Mouse (Mus musculus) heart, embryonic 14.5 days (tissue): ENCODE results near the gene Gm28048. TPM values are rescaled to one million over a fixed set of nuclear protein-coding genes. Genes with fewer than 3 reads are reported as not detected.

Experiments used
- ATAC-seq: fragments of 200-750 bp; cut with Nextera tagmentation; 2 replicates; pipeline ENCODE4 v1.8.0; 2017; ENCODE audit warnings: low read depth, moderate TSS enrichment; ENCODE audit not compliant: insufficient number of reproducible peaks, insufficient read depth, low FRiP score
- H3K27ac ChIP-seq, 2 experiments: fragments of 200-500 bp in 1 of 2; fragments of 300-500 bp in 1 of 2; sonication (generic) in 1 of 2; replicated peaks in 1 of 2; 2 replicates each; pipeline ENCODE4 v1.5.1; 2012 to 2014; ENCODE audit warnings: low read depth in 2 of 2, low read length in 2 of 2, control low read depth in 1 of 2, mild to moderate bottlenecking in 1 of 2, mixed read lengths in 1 of 2; ENCODE audit not compliant: control insufficient read depth in 1 of 2, insufficient read depth in 1 of 2
- H3K27me3 ChIP-seq: fragments of 300-500 bp; sonication (generic); 2 replicates; pipeline ENCODE4 v1.6.1; 2014; ENCODE audit warnings: mild to moderate bottlenecking, low read length, control low read depth; ENCODE audit not compliant: control insufficient read depth, insufficient read depth
- H3K36me3 ChIP-seq: fragments of 300-500 bp; sonication (generic); 2 replicates; pipeline ENCODE4 v1.6.1; 2014; ENCODE audit warnings: mild to moderate bottlenecking, control low read depth, low read length, mixed read lengths; ENCODE audit not compliant: control insufficient read depth, insufficient read depth
- H3K4me1 ChIP-seq, 2 experiments: fragments of 200-500 bp in 1 of 2; fragments of 300-500 bp in 1 of 2; sonication (generic) in 1 of 2; 2 replicates each; pipeline ENCODE4 v1.6.1; 2012 to 2014; ENCODE audit warnings: low read length in 2 of 2, control low read depth in 1 of 2, mixed read lengths in 1 of 2; ENCODE audit not compliant: control insufficient read depth in 2 of 2, insufficient read depth in 2 of 2
- H3K4me2 ChIP-seq: fragments of 300-500 bp; sonication (generic); 2 replicates; pipeline ENCODE4 v1.6.1; 2014; ENCODE audit warnings: mild to moderate bottlenecking, low read length
- H3K4me3 ChIP-seq, 2 experiments: fragments of 200-500 bp in 1 of 2; fragments of 300-500 bp in 1 of 2; sonication (generic) in 1 of 2; 2 replicates each; pipeline ENCODE4 v1.5.1; 2012 to 2014; ENCODE audit warnings: low read length in 2 of 2, mild to moderate bottlenecking in 2 of 2, control low read depth in 1 of 2, low read depth in 1 of 2, moderate library complexity in 1 of 2; ENCODE audit not compliant: control insufficient read depth in 1 of 2, insufficient read depth in 1 of 2
- H3K9ac ChIP-seq: fragments of 300-500 bp; sonication (generic); 2 replicates; pipeline ENCODE4 v1.6.1; 2014; ENCODE audit warnings: mild to moderate bottlenecking, low read length
- H3K9me3 ChIP-seq: fragments of 300-500 bp; sonication (generic); 2 replicates; pipeline ENCODE4 v1.6.1; 2016; ENCODE audit warnings: low read length, control low read depth; ENCODE audit not compliant: control insufficient read depth
- WGBS: fragments of 180-500 bp; shearing (Covaris S2); extraction: QIAGEN DNeasy Blood & Tissue Kit; methylation state at CpG from one replicate; pipeline ENCODE4 v1.1.7; 2014; 5-methylcytosine and 5-hydroxymethylcytosine counted together
- polyA plus RNA-seq: library from polyadenylated mRNA; unstranded; fragments of >200 nt; fragmentation: Nextera tagmentation; extraction: Ambion mirVana; gene quantifications from 2 replicates; pipeline ENCODE4 v1.2.1, GENCODE M21; 2014

Gm28048 gene
- polyA plus RNA-seq, 1 experiment from 2014 or later = 8.1 TPM

DNA sequence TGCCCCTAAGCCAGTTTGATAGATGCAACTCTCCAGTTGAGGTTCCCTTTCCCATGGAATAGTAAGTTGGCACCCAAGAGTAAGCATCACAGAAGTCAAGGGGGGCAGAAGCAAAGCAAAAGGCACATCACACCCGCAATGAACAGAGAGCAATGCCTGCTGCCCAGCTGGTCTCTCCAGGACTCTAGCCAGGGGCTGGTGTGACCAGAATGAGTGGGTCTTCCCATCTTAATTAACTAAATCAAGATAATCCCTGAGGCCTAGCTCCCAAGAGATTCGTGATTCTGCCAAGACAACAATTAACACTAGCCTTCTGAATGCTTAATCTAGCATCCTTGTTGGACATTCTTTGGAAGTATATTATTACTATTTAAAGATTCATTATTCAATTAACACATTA is 58.3 kb downstream of the Gm28048 start:
- no peaks in the 10 kb centered on the region for H3K36me3 ChIP-seq
- no peak for ATAC-seq
- no peak overlapping the region for H3K9ac ChIP-seq
- H3K4me1 ChIP-seq = peaks cover 0 to 6% of the 10 kb centered on the region in 2 experiments; a peak in 1 of 4 replicates
- H3K4me2 ChIP-seq = no peak overlapping the region
- H3K27me3 ChIP-seq = no peaks in the 10 kb centered on the region
- no peak overlapping the region for H3K4me3 ChIP-seq
- 76% methylated on average over 2 of the region's 2 CpGs for WGBS
- no peak overlapping the region for H3K27ac ChIP-seq
- H3K9me3 ChIP-seq = no peaks in the 10 kb centered on the region

DNA sequence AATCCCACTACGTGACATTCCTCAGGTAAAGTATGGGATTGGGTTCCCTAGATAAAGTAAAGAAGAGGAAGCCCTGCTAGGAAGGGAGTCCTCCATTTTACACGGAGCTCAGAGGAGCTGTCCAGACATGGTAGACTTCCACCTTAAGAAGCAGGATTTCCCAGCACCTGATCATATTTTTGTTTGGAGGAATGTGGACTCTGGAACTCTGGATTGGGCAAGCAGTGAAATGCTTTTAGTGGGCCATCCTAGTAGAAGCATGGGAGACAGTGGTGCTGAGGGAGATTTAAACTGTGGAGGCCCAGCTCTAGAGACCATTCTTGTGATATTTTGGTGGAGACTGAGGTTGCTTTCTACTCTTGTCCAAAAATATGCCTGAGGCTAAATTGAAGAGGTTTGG is 59.3 kb downstream of the Gm28048 start:
- no peaks in the 10 kb centered on the region for H3K27me3 ChIP-seq
- no peak overlapping the region for H3K4me3 ChIP-seq
- H3K4me1 ChIP-seq = no peaks in the 10 kb centered on the region
- no peak overlapping the region for H3K4me2 ChIP-seq
- H3K9me3 ChIP-seq = no peaks in the 10 kb centered on the region
- H3K36me3 ChIP-seq = no peaks in the 10 kb centered on the region
- no peak overlapping the region for H3K27ac ChIP-seq
- no peak overlapping the region for H3K9ac ChIP-seq
- WGBS = 69% methylated on average over 2 of the region's 2 CpGs
- ATAC-seq = no peak

DNA sequence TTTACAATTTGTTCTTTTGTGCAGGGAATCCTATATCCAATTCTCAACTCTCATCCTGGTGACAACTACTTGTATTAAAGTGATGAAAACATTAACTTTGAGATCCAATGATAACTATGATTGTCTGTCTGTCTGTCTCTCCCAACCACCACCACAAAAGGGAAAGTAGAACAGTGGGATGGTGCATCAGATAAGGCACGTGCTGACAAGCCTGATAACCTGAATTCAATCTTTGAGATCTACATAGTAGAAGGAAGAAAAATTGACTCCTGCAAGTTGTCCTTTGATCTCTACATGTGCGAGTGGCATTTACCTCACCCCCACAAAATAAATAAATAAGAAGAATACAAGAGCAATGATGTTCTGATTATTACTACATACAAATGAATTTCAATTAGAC is 62.6 kb downstream of the Gm28048 start:
- WGBS = 81% methylated on average over 2 of the region's 2 CpGs
- Histone ChIP-seq H3K4me3 (no peak overlapping the region), H3K27ac (no peak overlapping the region), H3K27me3 (no peaks in the 10 kb centered on the region), H3K9ac (no peak overlapping the region), H3K36me3 (no peaks in the 10 kb centered on the region), H3K4me2 (no peak overlapping the region), H3K9me3 (no peaks in the 10 kb centered on the region), H3K4me1 (no peaks in the 10 kb centered on the region)
- ATAC-seq = no peak

DNA sequence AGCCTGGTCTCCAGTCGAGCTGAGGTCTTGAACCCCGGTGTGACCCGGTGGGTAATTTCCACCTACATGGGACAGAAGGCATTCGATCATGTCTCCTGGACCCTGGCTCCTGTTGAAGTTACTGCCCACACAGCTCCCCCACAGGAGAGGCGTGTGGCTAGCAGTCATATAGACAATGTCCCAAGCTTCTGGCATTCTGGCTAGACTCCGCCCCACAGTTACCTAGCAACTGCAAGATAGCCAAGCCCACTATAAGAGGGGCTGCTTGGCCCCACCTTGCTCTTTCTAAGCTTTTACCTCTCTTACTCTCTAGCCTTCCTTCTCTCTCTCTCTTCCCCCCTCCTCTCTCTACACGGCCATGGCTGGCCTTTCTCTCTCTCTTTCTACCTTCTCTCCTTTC is 64.1 kb downstream of the Gm28048 start:
- 88% methylated on average over 7 of the region's 7 CpGs for WGBS
- H3K4me2 ChIP-seq = no peak overlapping the region
- 0 out of 4 replicates have a peak, but pooled peaks cover 0 to 4% of the 10 kb centered on the region in 2 experiments for H3K4me1 ChIP-seq
- H3K4me3 ChIP-seq = no peak overlapping the region
- no peaks in the 10 kb centered on the region for H3K36me3 ChIP-seq
- H3K9ac ChIP-seq = no peak overlapping the region
- H3K27ac ChIP-seq = no peak overlapping the region
- no peaks in the 10 kb centered on the region for H3K9me3 ChIP-seq
- ATAC-seq = no peak
- no peaks in the 10 kb centered on the region for H3K27me3 ChIP-seq

DNA sequence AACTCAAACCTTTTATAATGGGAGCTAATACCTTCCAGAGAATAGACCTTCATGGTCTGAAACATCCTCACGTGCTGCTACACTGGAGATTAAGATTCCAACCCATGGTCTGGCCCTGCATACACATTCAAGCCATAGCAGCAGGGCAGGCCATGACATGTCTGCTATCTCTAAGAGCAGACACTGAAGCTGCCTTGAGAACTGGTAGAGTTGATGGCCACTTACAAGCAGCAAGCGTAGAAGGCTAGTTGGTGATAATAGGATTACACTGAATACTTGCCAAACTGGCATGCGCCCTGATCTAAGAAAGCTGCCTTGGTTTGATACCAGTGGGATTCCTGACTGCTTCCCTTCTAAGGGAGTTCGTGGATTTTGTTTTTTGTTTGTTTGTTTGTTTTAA is 68.1 kb downstream of the Gm28048 start:
- no peak overlapping the region for H3K9ac ChIP-seq
- 48% methylated on average over 4 of the region's 4 CpGs for WGBS
- no peaks in the 10 kb centered on the region for H3K9me3 ChIP-seq
- H3K4me3 ChIP-seq = no peak overlapping the region
- no peak overlapping the region for H3K4me2 ChIP-seq
- no peaks in the 10 kb centered on the region for H3K36me3 ChIP-seq
- peaks cover 5 to 19% of the 10 kb centered on the region in 2 experiments for H3K4me1 ChIP-seq
- H3K27ac ChIP-seq = no peak overlapping the region
- no peak for ATAC-seq
- H3K27me3 ChIP-seq = no peaks in the 10 kb centered on the region

DNA sequence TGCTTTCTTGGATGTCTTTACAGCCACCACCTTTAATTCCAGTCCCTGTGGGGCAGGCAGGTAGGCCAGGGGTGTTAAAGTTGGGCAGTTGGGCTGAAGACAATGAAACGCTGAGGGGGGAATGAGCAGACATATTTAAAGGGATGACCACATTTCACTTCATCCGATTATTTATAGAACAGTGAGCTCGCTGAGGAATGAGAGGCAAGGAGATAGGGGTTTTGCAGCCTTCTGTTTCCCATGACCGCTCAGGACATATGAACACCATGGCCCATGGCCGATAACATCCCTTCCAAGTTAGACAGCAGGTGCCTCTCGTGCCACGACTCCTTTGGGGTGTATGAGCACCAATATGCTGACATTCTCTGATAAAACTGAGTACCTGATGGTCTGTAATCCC is 70.1 kb downstream of the Gm28048 start:
- peaks cover 5 to 19% of the 10 kb centered on the region in 2 experiments for H3K4me1 ChIP-seq
- no peak overlapping the region for H3K4me3 ChIP-seq
- WGBS = 36% methylated on average over 7 of the region's 7 CpGs
- no peaks in the 10 kb centered on the region for H3K9me3 ChIP-seq
- no peak for ATAC-seq
- H3K27me3 ChIP-seq = no peaks in the 10 kb centered on the region
- no peaks in the 10 kb centered on the region for H3K36me3 ChIP-seq
- H3K4me2 ChIP-seq = 0 out of 2 replicates have a peak overlapping the region, but pooled peaks have one; percentile 11
- H3K27ac ChIP-seq = peak overlapping the region; percentile 33 to 43; a peak in 3 of 4 replicates
- H3K9ac ChIP-seq = no peak overlapping the region

DNA sequence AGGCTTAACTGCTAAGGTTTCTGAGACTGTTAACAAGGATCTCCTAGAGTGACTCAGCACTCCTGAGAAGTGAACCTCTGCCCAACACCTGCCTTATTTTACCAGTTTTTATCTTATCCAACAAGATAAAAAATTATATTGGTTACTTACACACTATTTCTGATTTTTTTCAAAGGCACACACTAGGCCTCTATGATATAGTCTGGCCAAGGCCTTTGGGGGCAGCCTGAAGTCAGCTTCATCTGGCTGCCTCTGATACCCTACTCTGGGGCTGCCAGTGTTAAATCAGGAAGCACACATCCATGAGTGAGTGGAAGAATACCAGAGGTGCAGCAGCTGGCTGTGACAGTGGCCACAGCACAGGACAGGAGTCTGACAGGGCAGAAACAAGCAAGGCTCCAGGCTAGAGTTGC is 75.4 kb downstream of the Gm28048 start:
- Histone ChIP-seq H3K4me3 (no peak overlapping the region), H3K9ac (no peak overlapping the region), H3K4me2 (no peak overlapping the region), H3K9me3 (no peaks in the 10 kb centered on the region), H3K27me3 (no peaks in the 10 kb centered on the region), H3K4me1 (peaks cover 0 to 14% of the 10 kb centered on the region in 2 experiments; a peak in 2 of 4 replicates), H3K36me3 (no peaks in the 10 kb centered on the region), H3K27ac (peak overlapping the region; percentile 10 to 43; a peak in 2 of 4 replicates)
- ATAC-seq = peak; percentile 50; the same call in 1 of the 2 replicates

DNA sequence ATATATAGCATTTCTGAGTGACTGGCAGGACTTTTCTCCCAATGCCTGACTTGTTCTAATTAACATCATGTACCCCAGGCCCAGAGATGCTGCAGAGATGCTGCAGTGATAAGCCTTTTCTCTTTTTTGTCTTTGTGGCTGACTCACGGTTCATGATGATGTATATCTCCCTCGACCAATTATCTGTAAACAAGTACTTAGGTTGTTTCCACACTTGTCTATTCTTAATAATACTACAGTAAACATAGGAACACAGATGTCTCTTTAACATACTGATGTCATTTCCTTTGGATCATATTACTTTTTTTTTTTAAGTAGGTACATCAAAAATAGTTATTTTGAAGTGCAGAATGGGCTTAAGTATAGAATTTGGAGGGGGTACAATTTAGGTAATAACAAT is 79.0 kb downstream of the Gm28048 start:
- ATAC-seq = no peak
- no peak overlapping the region for H3K4me2 ChIP-seq
- peaks cover 0 to 7% of the 10 kb centered on the region in 2 experiments; a peak in 2 of 4 replicates for H3K4me1 ChIP-seq
- peaks cover 16% of the 10 kb centered on the region for H3K36me3 ChIP-seq
- H3K27me3 ChIP-seq = no peaks in the 10 kb centered on the region
- no peak overlapping the region for H3K4me3 ChIP-seq
- H3K9me3 ChIP-seq = no peaks in the 10 kb centered on the region
- no peak overlapping the region for H3K27ac ChIP-seq
- H3K9ac ChIP-seq = no peak overlapping the region
- 76% methylated on average over 2 of the region's 2 CpGs for WGBS
